Mouse (Mus musculus): ENCODE results near the gene Olfr48.

Olfr48 gene

DNA sequence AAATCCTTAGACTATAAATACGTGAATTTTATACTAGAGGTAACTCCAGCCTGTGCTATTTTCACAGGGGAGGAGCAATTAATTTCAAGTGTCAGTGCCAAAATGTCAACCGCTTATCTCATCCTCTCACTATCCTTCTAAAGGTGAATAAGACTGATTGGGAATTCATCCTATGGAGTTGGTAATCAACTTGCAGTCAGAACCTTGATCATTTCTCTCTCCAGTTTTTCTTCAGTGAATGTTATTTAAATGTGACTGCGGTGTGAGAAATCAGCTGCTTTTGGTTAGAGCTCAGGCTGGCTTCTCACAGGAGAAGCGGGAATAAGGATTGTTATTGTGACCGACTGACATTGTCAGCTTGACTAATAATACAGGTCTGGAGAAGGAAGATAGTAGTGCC is at the start of gene Olfr48:
Gene Olfr48 (minus strand): TSS at position 101 of the 400 bp plus-strand sequence.
- DNase-seq (ENCODE audit: low spot score): no peak

DNA sequence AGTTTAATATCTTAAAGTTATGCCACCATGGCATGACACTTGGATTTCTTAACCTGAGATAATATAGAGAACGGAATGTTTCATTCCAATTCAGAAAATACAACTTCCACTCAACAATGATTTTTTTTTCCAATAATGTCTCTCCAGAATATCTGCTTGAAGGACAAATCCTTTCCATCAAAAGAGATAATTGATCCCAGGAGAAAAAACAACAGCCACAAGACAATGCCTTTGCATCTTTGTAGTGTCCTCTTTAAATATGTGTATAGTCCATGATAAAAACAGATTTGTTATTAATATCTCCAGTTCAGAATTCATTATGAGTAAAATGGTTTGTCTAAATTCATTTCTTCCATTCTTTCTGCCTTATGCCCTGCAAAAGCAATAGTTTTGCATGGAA is 30.1 kb upstream of the Olfr48 start, which contains the start of gene Olfr1257:
Gene Olfr1257 (plus strand): TSS at position 301 of the 400 bp plus-strand sequence.
- no peak for DNase-seq (ENCODE audit: low spot score)

DNA sequence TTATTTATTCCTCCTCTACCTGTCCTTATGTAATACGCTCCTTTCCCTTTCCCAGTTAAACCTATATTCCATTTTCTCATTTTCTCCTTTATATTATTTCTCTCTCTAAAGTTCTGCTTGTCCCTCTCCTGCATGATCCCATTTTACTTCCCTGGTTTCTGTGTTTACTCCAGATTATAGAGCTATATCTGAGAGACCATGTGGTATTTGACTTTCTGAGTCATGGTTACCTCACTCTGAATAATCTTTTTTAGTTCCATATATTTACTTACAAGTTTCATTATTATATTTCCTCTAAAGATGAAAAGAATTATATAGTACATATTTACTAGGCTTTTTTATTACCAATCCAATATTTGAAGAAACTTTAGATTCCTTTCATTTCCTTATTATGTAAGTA is 1.2 kb upstream of the Olfr48 start:
- no peak for DNase-seq (ENCODE audit: low spot score)

DNA sequence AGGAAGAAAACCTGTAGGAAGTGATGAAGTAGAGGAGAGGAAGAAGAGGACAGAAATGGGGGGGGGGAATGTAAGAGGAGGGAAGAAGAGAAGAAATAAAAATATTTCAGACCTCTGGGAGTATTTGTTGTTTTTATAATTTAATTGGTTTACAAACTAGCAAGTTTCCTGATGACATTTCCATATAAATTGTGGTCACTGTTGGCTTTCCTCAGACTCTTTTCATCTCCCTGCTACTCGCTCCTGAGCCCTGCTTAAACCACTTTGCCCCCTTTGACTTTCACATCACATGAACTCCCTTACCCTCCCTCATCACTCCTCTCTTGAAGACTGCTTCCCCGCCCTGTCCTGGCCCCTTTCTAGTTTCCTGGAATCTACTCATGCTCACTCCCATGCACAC is 6.5 kb downstream of the Olfr48 start, which contains the start of gene Olfr1256:
Gene Olfr1256 (minus strand): TSS at position 101 of the 400 bp plus-strand sequence.
- DNase-seq (ENCODE audit: low spot score): no peak

DNA sequence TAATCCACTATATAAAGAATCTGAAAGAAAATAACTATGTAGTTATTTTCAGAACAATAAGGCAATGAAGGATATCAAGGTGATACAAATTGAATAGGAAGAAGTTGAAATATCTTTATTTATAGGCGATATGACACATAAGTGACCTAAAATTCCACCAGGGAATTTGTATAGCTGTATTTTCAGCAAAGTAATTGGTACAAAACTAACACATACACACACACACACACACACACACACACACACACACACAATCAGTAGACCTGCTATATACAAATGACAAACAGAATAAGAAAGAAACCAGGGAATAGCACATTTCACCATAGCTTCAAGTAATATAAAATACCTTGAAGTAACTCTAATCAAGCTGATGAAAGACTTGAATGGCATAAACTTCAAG is 27.8 kb downstream of the Olfr48 start:
- no peak for DNase-seq (ENCODE audit: low spot score)

DNA sequence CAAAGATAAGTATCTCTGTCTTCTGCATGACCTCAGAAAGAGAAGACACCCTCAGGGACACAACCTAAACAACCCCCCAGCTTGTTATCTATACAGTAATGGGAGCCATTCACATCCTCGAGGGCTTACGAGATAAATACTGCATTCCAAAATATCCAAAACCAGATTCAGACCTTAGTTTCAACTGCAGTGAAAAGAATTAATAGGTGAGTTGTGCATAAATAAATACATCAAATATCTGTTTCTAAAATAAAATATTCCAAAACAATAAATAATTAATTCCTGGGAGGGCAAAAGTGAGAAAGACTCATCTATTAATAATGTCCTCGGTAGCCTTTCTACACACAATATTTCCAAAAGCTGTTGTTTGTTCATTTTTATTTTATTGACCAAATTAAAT is 36.3 kb downstream of the Olfr48 start, which contains the start of gene Olfr1255:
Gene Olfr1255 (plus strand): TSS at position 301 of the 400 bp plus-strand sequence.
- no peak for DNase-seq (ENCODE audit: low spot score)

DNA sequence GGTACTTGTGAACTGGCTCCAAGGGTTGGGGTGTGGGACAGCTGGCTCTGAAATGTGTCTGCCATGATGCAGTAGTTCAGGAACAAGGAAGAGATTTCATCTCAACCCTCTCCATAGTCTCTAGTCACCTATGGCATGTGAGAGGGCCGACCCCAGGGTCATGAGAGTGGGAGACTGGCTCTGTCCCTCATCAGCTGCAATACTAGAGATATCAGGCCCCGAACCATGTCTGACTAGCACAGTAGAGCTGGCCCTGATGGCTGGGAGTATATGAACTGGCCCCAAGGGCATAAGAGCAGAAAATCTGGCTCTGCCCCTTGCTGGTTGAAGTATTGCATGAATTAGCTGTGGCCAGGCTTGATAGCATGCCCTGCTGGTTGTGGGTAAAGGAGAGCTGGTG is 37.3 kb downstream of the Olfr48 start:
- DNase-seq (ENCODE audit: low spot score): no peak

DNA sequence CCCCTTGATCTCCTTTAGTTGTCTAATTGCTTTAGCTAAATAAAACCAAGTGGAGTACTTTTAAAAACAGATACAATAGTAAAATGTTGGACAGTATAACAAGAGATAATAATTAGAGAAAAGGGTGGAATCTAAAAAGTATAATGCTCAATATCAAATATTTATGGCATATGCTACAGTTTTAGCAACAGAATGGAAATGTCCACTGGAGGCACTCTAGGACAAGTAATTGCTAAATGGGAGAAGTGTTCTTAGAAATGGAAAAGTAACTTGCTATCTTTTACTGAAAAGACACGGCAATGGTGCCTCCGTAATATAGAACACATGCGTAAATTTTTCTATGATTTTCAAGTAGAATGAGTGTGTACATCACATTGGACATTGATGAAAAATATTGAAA is 48.4 kb downstream of the Olfr48 start:
- no peak for DNase-seq (ENCODE audit: low spot score)

DNA sequence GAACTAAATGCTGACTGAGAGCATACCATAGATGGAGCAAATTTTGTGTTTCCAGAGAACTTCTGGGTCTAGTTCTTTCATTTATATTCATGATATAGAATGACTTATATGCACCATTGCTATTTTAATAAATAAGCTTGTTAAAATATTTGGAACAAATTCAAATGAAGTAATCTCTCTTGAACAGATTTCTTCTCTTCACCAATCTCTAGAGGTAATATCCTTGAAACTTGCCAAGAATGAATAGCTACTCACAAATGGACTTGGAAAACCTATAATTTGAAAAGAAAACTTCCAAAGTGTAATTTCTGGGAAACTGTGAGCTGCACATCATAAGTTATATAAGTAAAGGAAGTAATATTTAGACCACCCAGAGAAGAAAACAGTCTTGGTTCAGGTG is 54.5 kb downstream of the Olfr48 start, which contains the start of gene Olfr1254:
Gene Olfr1254 (minus strand): TSS at position 101 of the 400 bp plus-strand sequence.
- DNase-seq (ENCODE audit: low spot score): no peak

All from ovary, adult 18-20 months (tissue).